Mouse (Mus musculus): ENCODE results near the gene Bms1. TPM values are rescaled to one million over a fixed set of nuclear protein-coding genes. Genes with fewer than 3 reads are reported as not detected.

Gene Bms1
- polyA plus RNA-seq, 1 experiment from 2014 or later, result 38.9 TPM

DNA sequence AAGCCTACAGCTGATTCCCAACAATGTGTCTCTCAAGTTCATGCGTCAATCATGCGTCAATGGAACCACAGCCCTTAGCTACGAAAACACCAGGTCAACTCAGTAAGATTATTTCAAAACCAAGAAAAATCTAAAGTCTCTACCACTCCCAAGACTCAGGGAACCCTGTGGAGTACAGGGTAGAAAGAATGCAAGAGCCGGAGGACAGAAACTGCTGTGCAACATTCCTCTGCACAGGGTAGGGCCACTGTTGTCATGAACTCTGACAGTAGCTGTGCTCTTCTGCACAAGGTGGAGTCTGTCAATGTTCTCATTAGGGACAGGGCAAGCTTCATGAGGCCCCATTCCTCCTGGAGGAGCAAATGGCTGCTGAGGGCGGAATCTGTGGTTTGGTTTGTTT, 10.8 kb downstream of the Bms1 start:
- peaks cover 11% of the 10 kb centered on the region for H3K36me3 ChIP-seq (ENCODE audit: control insufficient read depth, insufficient read depth, low read length)
- no peaks in the 10 kb centered on the region for H3K4me1 ChIP-seq (replicated peaks; ENCODE audit: control insufficient read depth, insufficient read depth, low read length)
- no peaks in the 10 kb centered on the region for H3K9me3 ChIP-seq (ENCODE audit: control insufficient read depth, low read length)
- H3K27me3 ChIP-seq (ENCODE audit: control insufficient read depth, insufficient read depth, low read length), result no peaks in the 10 kb centered on the region
- no peak overlapping the region for H3K4me2 ChIP-seq (replicated peaks; ENCODE audit: low read depth, low read length)
- DNase-seq (ENCODE audit: low spot score) (no peak), ATAC-seq (ENCODE audit: low FRiP score) (no peak)
- 97% methylated on average over 5 of the region's 5 CpGs for WGBS
- H3K9ac ChIP-seq (ENCODE audit: low read depth, low read length), result no peak overlapping the region
- H3K4me3 ChIP-seq (ENCODE audit: low read depth, low read length), result no peak overlapping the region
- no peak overlapping the region for H3K27ac ChIP-seq (ENCODE audit: low read depth, low read length)

- Histone ChIP-seq H3K4me2 (replicated peaks; ENCODE audit: low read depth, low read length) (no peak overlapping the region), H3K4me3 (ENCODE audit: low read depth, low read length) (no peak overlapping the region), H3K4me1 (replicated peaks; ENCODE audit: control insufficient read depth, insufficient read depth, low read length) (no peaks in the 10 kb centered on the region), H3K9ac (ENCODE audit: low read depth, low read length) (no peak overlapping the region), H3K36me3 (ENCODE audit: control insufficient read depth, insufficient read depth, low read length) (peaks cover 6% of the 10 kb centered on the region), H3K27ac (ENCODE audit: low read depth, low read length) (no peak overlapping the region), H3K9me3 (ENCODE audit: control insufficient read depth, low read length) (no peaks in the 10 kb centered on the region), H3K27me3 (ENCODE audit: control insufficient read depth, insufficient read depth, low read length) (no peaks in the 10 kb centered on the region)
- ATAC-seq (ENCODE audit: low FRiP score) (no peak), DNase-seq (ENCODE audit: low spot score) (no peak)
- 73% methylated on average over 4 of the region's 4 CpGs for WGBS
These were observed 12.9 kb downstream of the Bms1 start for GRCm38 (mm10) chr6:118406421-118406820.

DNA sequence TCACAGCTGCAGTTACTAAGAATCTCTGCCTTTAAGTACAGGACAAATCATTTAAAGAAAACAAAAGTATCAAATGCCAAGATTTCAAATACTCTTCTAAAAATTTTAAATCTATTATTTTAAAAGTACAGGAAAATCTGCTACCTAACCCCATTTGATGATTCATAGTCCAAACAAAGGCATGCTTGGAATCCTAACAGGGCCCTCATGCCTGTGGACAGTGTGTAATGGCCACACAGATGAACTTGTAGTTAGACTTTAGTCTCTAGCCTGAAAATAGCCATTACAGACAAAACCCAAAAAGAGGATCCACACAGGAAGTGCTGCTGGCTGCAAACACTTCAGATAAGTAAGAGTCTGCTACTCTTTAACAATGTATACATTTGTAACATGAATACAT, 28.5 kb downstream of the Bms1 start:
- Histone ChIP-seq H3K4me3 (ENCODE audit: low read depth, low read length) (no peak overlapping the region), H3K27ac (ENCODE audit: low read depth, low read length) (no peak overlapping the region), H3K9me3 (ENCODE audit: control insufficient read depth, low read length) (no peaks in the 10 kb centered on the region), H3K9ac (ENCODE audit: low read depth, low read length) (no peak overlapping the region), H3K4me2 (replicated peaks; ENCODE audit: low read depth, low read length) (no peak overlapping the region), H3K27me3 (ENCODE audit: control insufficient read depth, insufficient read depth, low read length) (no peaks in the 10 kb centered on the region), H3K4me1 (replicated peaks; ENCODE audit: control insufficient read depth, insufficient read depth, low read length) (no peaks in the 10 kb centered on the region), H3K36me3 (ENCODE audit: control insufficient read depth, insufficient read depth, low read length) (peaks cover 12% of the 10 kb centered on the region)
- DNase-seq (ENCODE audit: low spot score) (no peak), ATAC-seq (ENCODE audit: low FRiP score) (no peak)

GRCm38 (mm10) chr6:118385962-118386361, 33.3 kb downstream of the Bms1 start:
- H3K4me3 ChIP-seq (ENCODE audit: low read depth, low read length), result no peak overlapping the region
- H3K27ac ChIP-seq (ENCODE audit: low read depth, low read length), result no peak overlapping the region
- no peaks in the 10 kb centered on the region for H3K27me3 ChIP-seq (ENCODE audit: control insufficient read depth, insufficient read depth, low read length)
- no peaks in the 10 kb centered on the region for H3K4me1 ChIP-seq (replicated peaks; ENCODE audit: control insufficient read depth, insufficient read depth, low read length)
- 93% methylated on average over 3 of the region's 3 CpGs for WGBS
- no peaks in the 10 kb centered on the region for H3K9me3 ChIP-seq (ENCODE audit: control insufficient read depth, low read length)
- H3K9ac ChIP-seq (ENCODE audit: low read depth, low read length), result no peak overlapping the region
- ATAC-seq (ENCODE audit: low FRiP score), result no peak
- DNase-seq (ENCODE audit: low spot score), result no peak
- H3K36me3 ChIP-seq (ENCODE audit: control insufficient read depth, insufficient read depth, low read length), result peaks cover 10% of the 10 kb centered on the region
- H3K4me2 ChIP-seq (replicated peaks; ENCODE audit: low read depth, low read length), result no peak overlapping the region

- Histone ChIP-seq H3K27ac (ENCODE audit: low read depth, low read length) (no peak overlapping the region), H3K4me2 (replicated peaks; ENCODE audit: low read depth, low read length) (no peak overlapping the region), H3K4me1 (replicated peaks; ENCODE audit: control insufficient read depth, insufficient read depth, low read length) (no peaks in the 10 kb centered on the region), H3K27me3 (ENCODE audit: control insufficient read depth, insufficient read depth, low read length) (no peaks in the 10 kb centered on the region), H3K9me3 (ENCODE audit: control insufficient read depth, low read length) (no peaks in the 10 kb centered on the region), H3K9ac (ENCODE audit: low read depth, low read length) (no peak overlapping the region), H3K36me3 (ENCODE audit: control insufficient read depth, insufficient read depth, low read length) (peaks cover 3% of the 10 kb centered on the region; the same call in 1 of the 2 replicates), H3K4me3 (ENCODE audit: low read depth, low read length) (no peak overlapping the region)
- no peak for ATAC-seq (ENCODE audit: low FRiP score)
- no peak for DNase-seq (ENCODE audit: low spot score)
- 82% methylated on average over 4 of the region's 4 CpGs for WGBS
These were observed 38.0 kb downstream of the Bms1 start for GRCm38 (mm10) chr6:118381234-118381633.

DNA sequence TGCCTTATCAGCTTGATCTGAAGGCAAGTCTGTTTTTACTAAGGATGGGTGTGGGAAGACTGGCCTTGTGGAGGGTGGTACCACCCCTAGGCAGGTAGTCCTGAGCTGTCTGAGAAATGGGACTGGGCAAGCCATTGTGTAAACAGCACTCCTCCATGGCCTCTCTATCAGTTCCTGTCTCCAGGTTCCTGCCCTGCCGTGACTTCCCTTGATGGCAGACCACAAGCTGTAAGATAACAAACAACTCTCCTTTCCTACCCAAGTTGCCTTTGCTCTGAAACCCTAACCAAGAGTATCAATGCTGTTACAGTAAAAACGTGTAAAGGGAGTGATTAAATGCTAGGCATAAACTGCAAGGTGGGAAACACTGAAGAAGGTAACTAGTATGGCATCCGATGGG, 38.6 kb downstream of the Bms1 start:
- Histone ChIP-seq H3K9ac (ENCODE audit: low read depth, low read length) (no peak overlapping the region), H3K4me2 (replicated peaks; ENCODE audit: low read depth, low read length) (no peak overlapping the region), H3K36me3 (ENCODE audit: control insufficient read depth, insufficient read depth, low read length) (peaks cover 3% of the 10 kb centered on the region; the same call in 1 of the 2 replicates), H3K4me1 (replicated peaks; ENCODE audit: control insufficient read depth, insufficient read depth, low read length) (no peaks in the 10 kb centered on the region), H3K27me3 (ENCODE audit: control insufficient read depth, insufficient read depth, low read length) (no peaks in the 10 kb centered on the region), H3K27ac (ENCODE audit: low read depth, low read length) (no peak overlapping the region), H3K4me3 (ENCODE audit: low read depth, low read length) (no peak overlapping the region), H3K9me3 (ENCODE audit: control insufficient read depth, low read length) (no peaks in the 10 kb centered on the region)
- ATAC-seq (ENCODE audit: low FRiP score) (no peak), DNase-seq (ENCODE audit: low spot score) (no peak)
- WGBS, result 65% methylated on average over 3 of the region's 3 CpGs

DNA sequence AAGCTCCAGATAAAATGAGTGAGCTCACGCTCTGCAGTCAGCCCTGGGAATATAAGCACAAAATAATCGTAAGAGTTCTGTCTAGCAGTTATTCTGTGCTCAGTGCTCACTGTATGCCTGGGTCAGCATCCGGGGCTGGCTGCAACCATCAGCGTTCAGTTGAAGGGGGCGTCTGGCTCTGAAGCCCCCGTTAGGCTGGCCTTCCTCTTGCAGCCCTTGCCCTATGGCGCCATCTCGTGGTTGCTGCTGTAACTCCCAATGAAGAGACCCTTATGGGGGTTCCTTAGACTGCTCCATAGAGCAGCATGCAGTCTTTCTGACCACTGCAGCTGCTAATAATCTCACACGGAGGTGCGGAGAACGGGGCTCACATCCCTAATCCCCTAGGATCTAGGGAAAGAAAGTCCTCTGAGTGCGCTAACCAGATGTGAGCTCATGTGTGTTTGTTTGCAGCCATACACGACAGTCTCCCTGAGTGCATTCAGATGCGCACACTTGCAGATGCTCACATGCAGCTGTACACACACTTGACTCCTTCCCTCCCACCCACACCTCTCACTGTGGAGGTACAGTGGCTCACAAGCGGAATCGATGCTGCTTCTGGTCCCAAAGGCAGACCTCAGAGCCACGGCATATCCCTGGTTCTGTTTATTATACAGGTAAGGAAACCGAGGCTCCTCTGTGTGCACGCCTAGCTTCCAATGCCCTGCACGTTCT, 39.7 kb downstream of the Bms1 start:
- no peak overlapping the region for H3K4me3 ChIP-seq (ENCODE audit: low read depth, low read length)
- H3K27ac ChIP-seq (ENCODE audit: low read depth, low read length), result no peak overlapping the region
- no peaks in the 10 kb centered on the region for H3K9me3 ChIP-seq (ENCODE audit: control insufficient read depth, low read length)
- H3K27me3 ChIP-seq (ENCODE audit: control insufficient read depth, insufficient read depth, low read length), result no peaks in the 10 kb centered on the region
- DNase-seq (ENCODE audit: low spot score), result peak; percentile 92
- WGBS, result 36% methylated on average over 20 of the region's 20 CpGs
- peaks cover 3% of the 10 kb centered on the region; the same call in 1 of the 2 replicates for H3K36me3 ChIP-seq (ENCODE audit: control insufficient read depth, insufficient read depth, low read length)
- no peak overlapping the region for H3K9ac ChIP-seq (ENCODE audit: low read depth, low read length)
- peak; percentile 86 for ATAC-seq (ENCODE audit: low FRiP score)
- no peak overlapping the region for H3K4me2 ChIP-seq (replicated peaks; ENCODE audit: low read depth, low read length)
- no peaks in the 10 kb centered on the region for H3K4me1 ChIP-seq (replicated peaks; ENCODE audit: control insufficient read depth, insufficient read depth, low read length)

DNA sequence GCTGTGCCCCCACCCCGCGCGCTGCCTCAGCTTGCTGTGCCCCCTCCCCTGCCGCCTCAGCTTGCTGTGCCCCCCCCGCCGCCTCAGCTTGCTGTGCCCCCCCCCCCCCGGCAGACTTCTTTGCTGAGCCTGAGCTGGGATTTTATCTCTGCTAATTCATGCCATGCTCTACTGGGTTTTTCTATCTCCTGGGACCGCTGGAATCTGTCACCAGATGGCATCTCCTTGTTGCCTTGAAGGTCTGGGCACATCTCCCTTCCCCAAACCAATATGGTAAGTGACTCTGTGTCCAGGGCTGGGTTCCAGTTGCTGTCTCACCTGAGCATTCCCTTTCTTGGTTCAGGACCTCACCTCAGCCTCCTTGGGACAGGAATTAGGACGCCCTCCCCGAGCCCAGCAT, 41.7 kb downstream of the Bms1 start:
- H3K9ac ChIP-seq (ENCODE audit: low read depth, low read length), result no peak overlapping the region
- no peak for ATAC-seq (ENCODE audit: low FRiP score)
- H3K4me1 ChIP-seq (replicated peaks; ENCODE audit: control insufficient read depth, insufficient read depth, low read length), result no peaks in the 10 kb centered on the region
- no peak overlapping the region for H3K4me2 ChIP-seq (replicated peaks; ENCODE audit: low read depth, low read length)
- no peak overlapping the region for H3K4me3 ChIP-seq (ENCODE audit: low read depth, low read length)
- no peaks in the 10 kb centered on the region for H3K27me3 ChIP-seq (ENCODE audit: control insufficient read depth, insufficient read depth, low read length)
- 71% methylated on average over 6 of the region's 10 CpGs for WGBS
- H3K27ac ChIP-seq (ENCODE audit: low read depth, low read length), result no peak overlapping the region
- H3K36me3 ChIP-seq (ENCODE audit: control insufficient read depth, insufficient read depth, low read length), result no peaks in the 10 kb centered on the region
- no peaks in the 10 kb centered on the region for H3K9me3 ChIP-seq (ENCODE audit: control insufficient read depth, low read length)
- no peak for DNase-seq (ENCODE audit: low spot score)

GRCm38 (mm10) chr6:118376023-118376422, 43.3 kb downstream of the Bms1 start:
- WGBS, result 59% methylated on average over 10 of the region's 10 CpGs
- no peak for ATAC-seq (ENCODE audit: low FRiP score)
- Histone ChIP-seq H3K9ac (ENCODE audit: low read depth, low read length) (no peak overlapping the region), H3K4me2 (replicated peaks; ENCODE audit: low read depth, low read length) (no peak overlapping the region), H3K27me3 (ENCODE audit: control insufficient read depth, insufficient read depth, low read length) (no peaks in the 10 kb centered on the region), H3K27ac (ENCODE audit: low read depth, low read length) (no peak overlapping the region), H3K9me3 (ENCODE audit: control insufficient read depth, low read length) (no peaks in the 10 kb centered on the region), H3K4me3 (ENCODE audit: low read depth, low read length) (no peak overlapping the region), H3K4me1 (replicated peaks; ENCODE audit: control insufficient read depth, insufficient read depth, low read length) (no peaks in the 10 kb centered on the region), H3K36me3 (ENCODE audit: control insufficient read depth, insufficient read depth, low read length) (no peaks in the 10 kb centered on the region)
- DNase-seq (ENCODE audit: low spot score), result no peak
